Mouse (Mus musculus): ENCODE measurements around the gene Grik5.

GRCm38 (mm10) chr7:24967966-24968365 is 104.2 kb downstream of the Grik5 start:
- TF ChIP-seq CTCF (IDR thresholded peaks at IDR 0.05; ENCODE audit: low read depth) (no peak), EP300 (optimal IDR thresholded peaks at IDR 0.05) (no peak)
